Mouse (Mus musculus) liver, postnatal 0 days (tissue): Measurements from ENCODE around the gene Nrros.

Source experiments
- CTCF ChIP-seq: sonication (generic); IDR thresholded peaks from 2 replicates; pipeline ENCODE4 v1.5.1; 2016; ENCODE audit warnings: antibody characterized with exemption, low read depth
- EP300 ChIP-seq: IDR thresholded peaks from 2 replicates; pipeline ENCODE4 v1.6.1; 2016; ENCODE audit warnings: antibody characterized with exemption, low read depth, mild to moderate bottlenecking

- peak; percentile 97 for TF ChIP-seq CTCF
- no peak for TF ChIP-seq EP300
These were observed 50.3 kb downstream of the Nrros start for GRCm38 (mm10) chr16:32114968-32115695.
